Mouse (Mus musculus): ENCODE results near the gene Xpo6. TPM values are rescaled to one million over a fixed set of nuclear protein-coding genes. Genes with fewer than 3 reads are reported as not detected.
A peak's percentile ranks its signal among the peaks of the same experiment; 100 is the strongest.

The Xpo6 gene
- polyA plus RNA-seq, 1 experiment from 2014 or later: 67.5 TPM

DNA sequence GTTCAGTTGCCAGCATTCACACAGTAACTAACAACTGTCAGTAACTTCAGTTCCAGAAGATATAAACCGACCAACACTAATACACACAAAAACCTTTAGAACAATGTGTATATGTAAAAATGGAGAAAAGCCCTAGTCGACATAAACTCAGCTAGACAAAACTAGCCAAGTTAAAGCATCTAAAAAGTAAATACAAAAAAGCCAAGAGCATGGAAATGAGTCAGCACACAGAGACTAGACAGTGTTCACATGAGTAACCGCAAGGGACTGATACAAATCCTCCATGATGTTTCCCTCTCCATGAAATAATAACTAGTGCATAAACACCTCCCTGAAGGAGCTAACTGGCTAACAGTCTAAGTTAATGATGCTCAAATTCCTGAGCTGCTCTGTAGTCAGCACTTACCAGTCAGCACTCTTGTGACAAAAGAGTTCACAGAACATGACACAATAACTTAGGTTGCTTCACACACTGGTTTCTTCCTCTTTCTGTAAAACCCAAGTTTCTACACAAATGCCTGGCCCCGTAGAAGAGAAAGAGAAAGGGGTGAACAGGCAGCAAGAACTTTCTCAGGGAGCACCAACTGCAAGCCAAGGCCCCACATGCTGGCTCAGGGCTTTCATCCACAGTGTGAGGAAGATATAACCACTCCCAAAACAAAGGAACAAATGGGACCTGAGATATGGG, 65.5 kb downstream of the Xpo6 start:
- Histone ChIP-seq H3K27me3 (ENCODE audit: insufficient read depth, low read length) (no peaks in the 10 kb centered on the region), H3K4me2 (no peak overlapping the region), H3K36me3 (ENCODE audit: insufficient read depth) (peaks cover 67% of the 10 kb centered on the region), H3K27ac (ENCODE audit: low read depth) (no peak overlapping the region), H3K4me3 (ENCODE audit: low read depth, low read length) (no peak overlapping the region), H3K9ac (no peak overlapping the region), H3K9me3 (ENCODE audit: low read depth, low read length) (no peaks in the 10 kb centered on the region), H3K4me1 (ENCODE audit: insufficient read depth) (no peaks in the 10 kb centered on the region)
- whole genome bisulfite sequencing: 83% methylated on average over 4 of the region's 4 CpGs
- no peak for TF ChIP-seq CTCF (IDR thresholded peaks at IDR 0.05; ENCODE audit: low read depth)
- DNase-seq: peak; percentile 3
- ATAC-seq (ENCODE audit: insufficient read depth): no peak

DNA sequence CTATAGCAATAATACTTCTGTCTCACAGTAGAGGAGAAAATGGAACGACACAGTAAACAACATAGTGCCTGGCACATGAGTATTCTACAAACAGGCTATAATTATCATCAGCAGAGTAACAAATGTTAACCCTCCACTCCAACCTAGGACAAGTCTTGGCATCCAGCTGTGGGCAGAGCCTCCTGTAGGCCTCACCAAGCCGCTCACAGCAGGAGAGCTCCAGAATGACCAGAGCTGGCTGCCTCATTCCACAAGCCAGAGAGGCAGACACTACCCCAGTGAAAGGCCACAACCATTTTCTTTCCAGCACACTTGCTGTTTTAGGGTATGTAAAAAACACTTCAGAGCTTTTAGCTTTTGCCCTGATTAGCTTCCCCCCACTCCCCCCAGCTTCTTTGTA, 72.6 kb downstream of the Xpo6 start:
- Histone ChIP-seq H3K9ac (no peak overlapping the region), H3K4me2 (no peak overlapping the region), H3K27me3 (ENCODE audit: insufficient read depth, low read length) (no peaks in the 10 kb centered on the region), H3K4me1 (ENCODE audit: insufficient read depth) (no peaks in the 10 kb centered on the region), H3K9me3 (ENCODE audit: low read depth, low read length) (no peaks in the 10 kb centered on the region), H3K27ac (ENCODE audit: low read depth) (no peak overlapping the region), H3K36me3 (ENCODE audit: insufficient read depth) (peaks cover 76% of the 10 kb centered on the region), H3K4me3 (ENCODE audit: low read depth, low read length) (no peak overlapping the region)
- no peak for ATAC-seq (ENCODE audit: insufficient read depth)
- no peak for DNase-seq
- no peak for TF ChIP-seq CTCF (IDR thresholded peaks at IDR 0.05; ENCODE audit: low read depth)
- 81% methylated on average over 2 of the region's 2 CpGs for WGBS

DNA sequence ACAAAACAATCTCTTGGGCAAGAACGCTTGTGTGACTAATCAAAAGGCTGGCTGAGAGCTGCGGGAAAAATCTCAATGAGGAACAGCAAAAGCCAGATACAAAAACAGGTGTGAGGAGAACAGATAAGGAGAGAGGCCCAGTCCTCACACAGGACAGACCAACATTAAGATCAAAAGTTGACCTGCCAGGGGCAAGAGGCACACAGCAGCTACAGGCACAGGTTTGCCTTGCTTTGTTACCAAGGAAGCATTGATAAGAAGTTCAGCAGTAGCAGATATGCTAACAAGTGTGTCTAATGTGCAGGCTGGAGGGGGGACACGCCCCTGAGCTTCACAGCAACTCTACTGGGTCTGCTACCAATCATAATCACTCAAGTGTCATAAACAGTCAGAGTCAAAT, 73.8 kb downstream of the Xpo6 start:
- DNase-seq (no peak), ATAC-seq (ENCODE audit: insufficient read depth) (no peak)
- no peak for TF ChIP-seq CTCF (IDR thresholded peaks at IDR 0.05; ENCODE audit: low read depth)
- H3K9me3 ChIP-seq (ENCODE audit: low read depth, low read length): no peaks in the 10 kb centered on the region
- H3K27me3 ChIP-seq (ENCODE audit: insufficient read depth, low read length): no peaks in the 10 kb centered on the region
- 46% methylated on average over 3 of the region's 3 CpGs for WGBS
- no peak overlapping the region for H3K27ac ChIP-seq (ENCODE audit: low read depth)
- H3K36me3 ChIP-seq (ENCODE audit: insufficient read depth): peaks cover 77% of the 10 kb centered on the region
- H3K9ac ChIP-seq: no peak overlapping the region
- H3K4me2 ChIP-seq: no peak overlapping the region
- H3K4me3 ChIP-seq (ENCODE audit: low read depth, low read length): no peak overlapping the region
- no peaks in the 10 kb centered on the region for H3K4me1 ChIP-seq (ENCODE audit: insufficient read depth)

DNA sequence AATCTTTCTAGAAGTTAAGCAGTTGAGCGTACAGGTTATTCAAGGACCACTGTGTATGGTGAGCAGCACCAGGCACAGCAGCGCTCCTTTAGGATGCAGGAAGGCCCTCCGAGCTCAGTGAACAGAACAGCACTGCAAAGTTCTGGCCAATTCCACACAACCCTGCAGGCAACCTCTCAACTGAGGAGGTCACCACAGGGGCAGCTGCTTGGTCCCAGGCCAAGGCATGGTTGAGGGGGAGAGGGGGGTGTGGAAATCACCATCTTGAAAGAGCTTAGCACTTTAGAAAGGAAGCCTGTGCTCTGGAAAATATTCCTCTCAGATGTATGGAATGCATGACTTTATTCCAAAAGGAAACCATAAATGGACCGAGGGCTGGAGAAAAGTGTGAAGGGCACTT, 78.8 kb downstream of the Xpo6 start:
- Histone ChIP-seq H3K27me3 (ENCODE audit: insufficient read depth, low read length) (no peaks in the 10 kb centered on the region), H3K27ac (ENCODE audit: low read depth) (no peak overlapping the region), H3K4me3 (ENCODE audit: low read depth, low read length) (no peak overlapping the region), H3K4me1 (ENCODE audit: insufficient read depth) (no peaks in the 10 kb centered on the region), H3K9ac (no peak overlapping the region), H3K4me2 (no peak overlapping the region), H3K9me3 (ENCODE audit: low read depth, low read length) (no peaks in the 10 kb centered on the region), H3K36me3 (ENCODE audit: insufficient read depth) (peaks cover 70% of the 10 kb centered on the region)
- WGBS: 84% methylated on average over 4 of the region's 4 CpGs
- TF ChIP-seq CTCF (IDR thresholded peaks at IDR 0.05; ENCODE audit: low read depth): no peak
- ATAC-seq (ENCODE audit: insufficient read depth): peak; percentile 35; the same call in 1 of the 2 replicates
- DNase-seq: peak; percentile 32

DNA sequence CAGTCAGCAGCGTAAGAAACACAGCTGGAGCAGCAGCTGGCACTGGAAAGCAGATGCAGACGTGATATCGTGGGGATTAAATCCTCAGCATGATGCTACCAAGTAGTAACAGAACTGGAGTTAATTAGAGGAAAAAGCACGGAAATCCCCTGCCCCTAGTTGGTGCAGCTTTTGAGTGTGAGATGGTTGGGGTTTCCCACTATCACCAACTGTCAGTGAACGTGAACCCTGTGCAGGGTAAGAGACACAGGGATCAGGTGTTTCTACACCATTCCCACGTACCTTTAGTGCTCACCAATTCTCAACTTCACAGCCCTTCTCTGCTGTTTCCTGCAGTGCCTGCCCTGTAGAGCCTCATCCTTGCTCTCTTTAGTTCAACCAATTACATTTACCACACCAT, 80.5 kb downstream of the Xpo6 start:
- ATAC-seq (ENCODE audit: insufficient read depth): no peak
- H3K4me3 ChIP-seq (ENCODE audit: low read depth, low read length): no peak overlapping the region
- H3K27me3 ChIP-seq (ENCODE audit: insufficient read depth, low read length): no peaks in the 10 kb centered on the region
- H3K27ac ChIP-seq (ENCODE audit: low read depth): no peak overlapping the region
- no peak overlapping the region for H3K9ac ChIP-seq
- H3K9me3 ChIP-seq (ENCODE audit: low read depth, low read length): no peaks in the 10 kb centered on the region
- no peaks in the 10 kb centered on the region for H3K4me1 ChIP-seq (ENCODE audit: insufficient read depth)
- TF ChIP-seq CTCF (IDR thresholded peaks at IDR 0.05; ENCODE audit: low read depth): no peak
- no peak for DNase-seq
- no peak overlapping the region for H3K4me2 ChIP-seq
- peaks cover 78% of the 10 kb centered on the region for H3K36me3 ChIP-seq (ENCODE audit: insufficient read depth)
- WGBS: 81% methylated on average over 6 of the region's 6 CpGs

DNA sequence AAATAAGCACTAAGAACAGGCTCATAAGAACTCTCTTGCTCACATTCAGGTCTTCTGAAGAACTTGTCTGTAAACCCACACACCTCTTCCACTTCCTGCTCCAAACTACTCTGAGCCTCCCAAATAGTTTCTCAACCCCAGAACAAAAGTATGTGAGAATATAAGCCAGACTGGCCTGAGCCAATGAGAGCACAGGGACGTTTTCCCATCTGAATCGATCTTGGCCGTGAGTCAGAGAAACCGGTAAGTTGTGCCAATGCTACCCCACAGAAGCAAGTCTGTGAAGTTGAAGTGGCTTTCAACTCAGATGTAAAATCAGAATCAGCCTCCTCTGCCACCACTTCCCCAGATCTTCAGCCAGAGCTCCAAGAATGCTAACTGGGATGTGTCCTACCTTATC, 87.0 kb downstream of the Xpo6 start:
- ATAC-seq (ENCODE audit: insufficient read depth): no peak
- no peaks in the 10 kb centered on the region for H3K4me1 ChIP-seq (ENCODE audit: insufficient read depth)
- H3K9ac ChIP-seq: no peak overlapping the region
- no peak overlapping the region for H3K27ac ChIP-seq (ENCODE audit: low read depth)
- H3K9me3 ChIP-seq (ENCODE audit: low read depth, low read length): no peaks in the 10 kb centered on the region
- no peak for TF ChIP-seq CTCF (IDR thresholded peaks at IDR 0.05; ENCODE audit: low read depth)
- H3K27me3 ChIP-seq (ENCODE audit: insufficient read depth, low read length): no peaks in the 10 kb centered on the region
- no peak overlapping the region for H3K4me3 ChIP-seq (ENCODE audit: low read depth, low read length)
- peaks cover 74% of the 10 kb centered on the region for H3K36me3 ChIP-seq (ENCODE audit: insufficient read depth)
- 65% methylated on average over 4 of the region's 4 CpGs for WGBS
- DNase-seq: peak; percentile 11
- H3K4me2 ChIP-seq: no peak overlapping the region

DNA sequence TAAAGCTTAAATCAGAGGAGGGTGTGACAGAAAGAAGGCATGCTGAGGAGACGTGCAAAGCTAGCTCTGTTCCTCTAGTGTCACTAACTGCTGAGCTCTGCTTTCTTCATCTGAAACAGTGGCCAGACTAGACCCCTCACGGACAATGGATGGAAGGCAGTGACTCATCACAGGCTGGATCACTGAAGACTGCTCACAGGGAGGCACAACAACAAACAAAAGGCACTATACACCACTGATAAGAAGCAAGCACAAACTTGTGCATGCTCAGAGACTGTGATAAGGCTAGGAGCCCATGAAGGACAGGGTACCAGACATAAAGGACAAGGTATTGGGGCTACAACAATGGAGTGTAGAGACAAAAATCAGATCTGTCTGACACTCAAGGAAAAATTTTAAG, 89.1 kb downstream of the Xpo6 start:
- H3K27ac ChIP-seq (ENCODE audit: low read depth): no peak overlapping the region
- H3K9ac ChIP-seq: no peak overlapping the region
- no peak for TF ChIP-seq CTCF (IDR thresholded peaks at IDR 0.05; ENCODE audit: low read depth)
- DNase-seq (no peak), ATAC-seq (ENCODE audit: insufficient read depth) (no peak)
- H3K4me2 ChIP-seq: no peak overlapping the region
- H3K9me3 ChIP-seq (ENCODE audit: low read depth, low read length): no peaks in the 10 kb centered on the region
- 76% methylated on average over 2 of the region's 2 CpGs for WGBS
- no peaks in the 10 kb centered on the region for H3K4me1 ChIP-seq (ENCODE audit: insufficient read depth)
- H3K27me3 ChIP-seq (ENCODE audit: insufficient read depth, low read length): no peaks in the 10 kb centered on the region
- H3K4me3 ChIP-seq (ENCODE audit: low read depth, low read length): no peak overlapping the region
- H3K36me3 ChIP-seq (ENCODE audit: insufficient read depth): peaks cover 86% of the 10 kb centered on the region

Data from lung, embryonic 14.5 days (tissue).